Mouse (Mus musculus): Measurements from ENCODE around the gene Slc37a1.

GRCm38 (mm10) chr17:31317521-31318272 is 31.1 kb downstream of the Slc37a1 start:
- TF ChIP-seq CTCF (IDR thresholded peaks at IDR 0.05; ENCODE audit: low read depth), result peak; percentile 60
- no peak for TF ChIP-seq EP300 (IDR thresholded peaks at IDR 0.05; ENCODE audit: low read depth)

All from liver, postnatal 0 days (tissue).